Mouse (Mus musculus): ENCODE data around the gene Uhrf1bp1l. TPM values are rescaled to one million over a fixed set of nuclear protein-coding genes. Genes with fewer than 3 reads are reported as not detected.

The Uhrf1bp1l gene
- polyA plus RNA-seq, 1 experiment from 2014 or later: 21.3 TPM

GRCm38 (mm10) chr10:89748619-89749018 is 3.8 kb downstream of the Uhrf1bp1l start:
- WGBS (ENCODE audit: insufficient replicate concordance): 90% methylated on average over 2 of the region's 2 CpGs
- ATAC-seq (replicated peaks; ENCODE audit: insufficient number of reproducible peaks, low FRiP score, low TSS enrichment): no peak

DNA sequence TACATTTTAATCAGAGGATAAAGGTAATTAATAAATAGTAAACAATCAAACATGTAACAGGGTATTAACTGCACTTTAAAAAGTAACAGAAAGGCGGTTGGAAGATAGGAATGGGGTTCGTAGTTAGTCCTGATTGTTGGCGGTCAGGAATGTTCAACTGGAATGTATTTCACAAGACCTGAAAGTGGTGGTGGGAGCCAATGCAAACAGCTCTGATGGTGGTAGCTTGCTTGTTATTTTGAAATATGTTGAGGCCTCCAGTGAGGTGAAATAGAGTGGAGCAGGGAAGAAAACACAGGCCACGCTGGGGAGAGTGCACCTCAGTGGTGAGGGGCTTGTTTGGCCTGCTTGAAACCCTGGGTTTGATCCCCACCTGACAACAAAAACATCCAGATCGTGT is 6.3 kb downstream of the Uhrf1bp1l start:
- ATAC-seq (replicated peaks; ENCODE audit: insufficient number of reproducible peaks, low FRiP score, low TSS enrichment): no peak
- Histone ChIP-seq H3K4me1 (ENCODE audit: control insufficient read depth, insufficient read depth, low read length) (no peaks in the 10 kb centered on the region), H3K4me3 (ENCODE audit: low read depth, low read length) (no peak overlapping the region), H3K9ac (ENCODE audit: low read depth, low read length) (no peak overlapping the region), H3K36me3 (ENCODE audit: control insufficient read depth, insufficient read depth, low read length) (no peaks in the 10 kb centered on the region), H3K27me3 (ENCODE audit: control insufficient read depth, insufficient read depth, low read length) (no peaks in the 10 kb centered on the region), H3K4me2 (no peak overlapping the region), H3K27ac (ENCODE audit: low read depth, low read length) (no peak overlapping the region), H3K9me3 (replicated peaks; ENCODE audit: control insufficient read depth, low read length) (no peaks in the 10 kb centered on the region)
- 70% methylated on average over 5 of the region's 5 CpGs for WGBS (ENCODE audit: insufficient replicate concordance)

More at GRCm38 (mm10) chr10:89748619-89749018, 3.8 kb downstream of the Uhrf1bp1l start:
- no peaks in the 10 kb centered on the region for H3K27me3 ChIP-seq (ENCODE audit: control insufficient read depth, insufficient read depth, low read length)
- no peak overlapping the region for H3K27ac ChIP-seq (ENCODE audit: low read depth, low read length)
- no peaks in the 10 kb centered on the region for H3K9me3 ChIP-seq (replicated peaks; ENCODE audit: control insufficient read depth, low read length)
- no peaks in the 10 kb centered on the region for H3K4me1 ChIP-seq (ENCODE audit: control insufficient read depth, insufficient read depth, low read length)
- H3K4me3 ChIP-seq (ENCODE audit: low read depth, low read length): no peak overlapping the region
- H3K36me3 ChIP-seq (ENCODE audit: control insufficient read depth, insufficient read depth, low read length): no peaks in the 10 kb centered on the region
- H3K4me2 ChIP-seq: no peak overlapping the region
- no peak overlapping the region for H3K9ac ChIP-seq (ENCODE audit: low read depth, low read length)

DNA sequence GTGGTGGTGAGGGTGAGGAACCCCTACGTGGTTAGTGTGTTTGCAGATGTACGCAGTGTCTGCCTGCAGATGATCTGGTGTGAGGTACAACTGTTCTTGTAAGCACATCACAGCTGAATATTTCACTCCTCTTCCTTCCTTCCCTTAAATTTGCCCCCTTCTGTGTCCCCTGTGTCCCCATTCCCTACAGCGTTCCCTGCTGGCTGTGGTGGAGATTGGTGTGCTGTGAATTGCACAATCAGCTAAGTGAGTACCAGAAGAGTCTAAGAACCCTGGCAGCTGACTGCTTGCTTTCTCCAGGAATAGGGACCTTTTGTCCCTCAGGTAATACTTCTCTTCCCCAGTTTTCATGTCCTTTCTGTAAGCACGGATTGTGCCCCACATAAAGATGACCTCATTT is 10.4 kb downstream of the Uhrf1bp1l start:
- WGBS (ENCODE audit: insufficient replicate concordance): 85% methylated on average over 4 of the region's 4 CpGs
- H3K27me3 ChIP-seq (ENCODE audit: control insufficient read depth, insufficient read depth, low read length): no peaks in the 10 kb centered on the region
- no peak overlapping the region for H3K4me3 ChIP-seq (ENCODE audit: low read depth, low read length)
- no peaks in the 10 kb centered on the region for H3K4me1 ChIP-seq (ENCODE audit: control insufficient read depth, insufficient read depth, low read length)
- H3K9me3 ChIP-seq (replicated peaks; ENCODE audit: control insufficient read depth, low read length): no peaks in the 10 kb centered on the region
- H3K4me2 ChIP-seq: no peak overlapping the region
- no peak overlapping the region for H3K27ac ChIP-seq (ENCODE audit: low read depth, low read length)
- no peak for ATAC-seq (replicated peaks; ENCODE audit: insufficient number of reproducible peaks, low FRiP score, low TSS enrichment)
- no peaks in the 10 kb centered on the region for H3K36me3 ChIP-seq (ENCODE audit: control insufficient read depth, insufficient read depth, low read length)
- no peak overlapping the region for H3K9ac ChIP-seq (ENCODE audit: low read depth, low read length)

GRCm38 (mm10) chr10:89760772-89761171 is 16.0 kb downstream of the Uhrf1bp1l start:
- Histone ChIP-seq H3K36me3 (ENCODE audit: control insufficient read depth, insufficient read depth, low read length) (no peaks in the 10 kb centered on the region), H3K4me2 (no peak overlapping the region), H3K4me1 (ENCODE audit: control insufficient read depth, insufficient read depth, low read length) (0 out of 2 replicates have a peak, but pooled peaks cover 3% of the 10 kb centered on the region), H3K27ac (ENCODE audit: low read depth, low read length) (no peak overlapping the region), H3K9ac (ENCODE audit: low read depth, low read length) (no peak overlapping the region), H3K27me3 (ENCODE audit: control insufficient read depth, insufficient read depth, low read length) (no peaks in the 10 kb centered on the region), H3K4me3 (ENCODE audit: low read depth, low read length) (no peak overlapping the region), H3K9me3 (replicated peaks; ENCODE audit: control insufficient read depth, low read length) (no peaks in the 10 kb centered on the region)
- WGBS (ENCODE audit: insufficient replicate concordance): 85% methylated on average over 5 of the region's 5 CpGs
- ATAC-seq (replicated peaks; ENCODE audit: insufficient number of reproducible peaks, low FRiP score, low TSS enrichment): no peak

DNA sequence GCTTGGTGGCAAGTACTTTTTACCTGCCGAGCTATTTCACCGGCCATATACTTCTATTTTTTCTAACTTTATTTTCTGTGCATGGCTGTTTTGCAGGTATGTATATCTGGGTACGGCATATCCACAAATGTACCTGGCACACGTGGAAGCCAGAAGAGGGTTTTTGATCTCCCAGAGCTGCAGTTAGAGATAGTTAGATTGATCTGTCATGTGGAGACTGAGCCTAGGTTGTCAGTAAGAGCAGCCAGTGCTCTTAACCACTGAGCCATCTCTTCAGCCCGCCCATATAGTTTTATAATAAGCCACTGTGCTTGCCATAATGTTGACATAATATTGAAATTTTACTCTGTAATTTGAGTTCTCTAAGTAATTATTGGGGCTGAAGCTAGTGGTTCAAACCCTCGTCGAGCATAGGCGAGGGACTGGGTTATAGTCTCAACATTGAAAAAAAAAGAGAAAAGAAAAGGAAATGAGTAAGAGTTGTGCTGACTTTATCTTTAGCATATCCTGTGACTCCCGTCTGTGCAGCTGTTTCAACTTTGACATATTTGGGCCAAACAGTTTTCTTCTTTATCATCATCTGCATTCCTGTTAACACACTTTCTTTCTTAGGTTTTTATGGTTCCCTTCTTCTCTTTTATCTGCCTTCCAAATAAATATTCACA is 19.8 kb downstream of the Uhrf1bp1l start:
- H3K4me1 ChIP-seq (ENCODE audit: control insufficient read depth, insufficient read depth, low read length): peaks cover 14% of the 10 kb centered on the region
- no peak overlapping the region for H3K4me2 ChIP-seq
- no peaks in the 10 kb centered on the region for H3K9me3 ChIP-seq (replicated peaks; ENCODE audit: control insufficient read depth, low read length)
- no peak overlapping the region for H3K27ac ChIP-seq (ENCODE audit: low read depth, low read length)
- H3K27me3 ChIP-seq (ENCODE audit: control insufficient read depth, insufficient read depth, low read length): no peaks in the 10 kb centered on the region
- ATAC-seq (replicated peaks; ENCODE audit: insufficient number of reproducible peaks, low FRiP score, low TSS enrichment): no peak
- H3K36me3 ChIP-seq (ENCODE audit: control insufficient read depth, insufficient read depth, low read length): no peaks in the 10 kb centered on the region
- no peak overlapping the region for H3K4me3 ChIP-seq (ENCODE audit: low read depth, low read length)
- no peak overlapping the region for H3K9ac ChIP-seq (ENCODE audit: low read depth, low read length)
- WGBS (ENCODE audit: insufficient replicate concordance): 65% methylated on average over 9 of the region's 9 CpGs

DNA sequence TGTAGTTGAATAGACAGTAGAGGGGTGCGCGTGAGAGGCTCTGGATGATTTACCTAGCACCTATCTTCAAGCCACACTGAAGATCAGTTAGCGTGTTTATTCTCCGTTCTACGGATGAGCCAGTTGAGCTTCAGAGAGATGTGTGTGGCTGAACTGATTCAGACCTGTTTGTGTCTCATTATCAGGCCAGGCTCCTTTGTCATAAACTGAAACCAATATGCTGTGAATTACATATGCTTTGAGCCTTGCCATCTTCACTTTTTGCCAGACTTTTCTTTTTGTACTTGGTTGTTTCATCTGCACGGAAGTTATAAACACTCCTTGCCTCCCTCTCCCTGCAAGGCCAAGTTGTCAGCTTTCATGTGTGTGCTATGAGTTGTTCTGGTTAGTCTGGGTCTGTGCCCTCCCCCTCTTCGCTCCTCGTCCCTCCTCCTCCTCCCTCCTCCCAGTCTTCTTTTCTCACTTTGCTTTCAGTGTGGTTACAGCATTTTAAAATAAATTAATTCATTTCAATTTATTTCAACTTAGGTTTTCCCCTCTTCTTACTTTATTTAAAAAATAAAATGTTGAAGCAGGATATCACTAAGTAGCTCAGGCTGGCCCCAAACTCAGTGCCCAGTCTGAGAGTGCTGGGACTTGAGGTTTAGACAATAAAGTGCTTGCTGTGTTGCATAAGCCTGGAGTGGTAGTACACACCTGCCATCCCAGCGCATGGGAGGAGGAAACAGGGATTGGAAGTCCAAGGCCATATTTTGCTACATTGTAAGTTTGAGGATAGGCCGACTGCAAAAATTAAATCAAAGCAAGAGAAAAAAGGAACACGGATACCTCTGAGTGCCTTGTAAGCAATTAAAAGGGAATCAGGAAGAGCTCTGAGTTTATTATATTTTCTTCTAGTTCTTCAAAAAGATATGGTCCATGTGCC is 21.3 kb downstream of the Uhrf1bp1l start:
- 84% methylated on average over 11 of the region's 11 CpGs for WGBS (ENCODE audit: insufficient replicate concordance)
- Histone ChIP-seq H3K27me3 (ENCODE audit: control insufficient read depth, insufficient read depth, low read length) (no peaks in the 10 kb centered on the region), H3K4me3 (ENCODE audit: low read depth, low read length) (no peak overlapping the region), H3K36me3 (ENCODE audit: control insufficient read depth, insufficient read depth, low read length) (no peaks in the 10 kb centered on the region), H3K9ac (ENCODE audit: low read depth, low read length) (no peak overlapping the region), H3K9me3 (replicated peaks; ENCODE audit: control insufficient read depth, low read length) (no peaks in the 10 kb centered on the region), H3K4me2 (no peak overlapping the region), H3K27ac (ENCODE audit: low read depth, low read length) (peak overlapping the region; percentile 37; the same call in 1 of the 2 replicates), H3K4me1 (ENCODE audit: control insufficient read depth, insufficient read depth, low read length) (peaks cover 14% of the 10 kb centered on the region)
- no peak for ATAC-seq (replicated peaks; ENCODE audit: insufficient number of reproducible peaks, low FRiP score, low TSS enrichment)

DNA sequence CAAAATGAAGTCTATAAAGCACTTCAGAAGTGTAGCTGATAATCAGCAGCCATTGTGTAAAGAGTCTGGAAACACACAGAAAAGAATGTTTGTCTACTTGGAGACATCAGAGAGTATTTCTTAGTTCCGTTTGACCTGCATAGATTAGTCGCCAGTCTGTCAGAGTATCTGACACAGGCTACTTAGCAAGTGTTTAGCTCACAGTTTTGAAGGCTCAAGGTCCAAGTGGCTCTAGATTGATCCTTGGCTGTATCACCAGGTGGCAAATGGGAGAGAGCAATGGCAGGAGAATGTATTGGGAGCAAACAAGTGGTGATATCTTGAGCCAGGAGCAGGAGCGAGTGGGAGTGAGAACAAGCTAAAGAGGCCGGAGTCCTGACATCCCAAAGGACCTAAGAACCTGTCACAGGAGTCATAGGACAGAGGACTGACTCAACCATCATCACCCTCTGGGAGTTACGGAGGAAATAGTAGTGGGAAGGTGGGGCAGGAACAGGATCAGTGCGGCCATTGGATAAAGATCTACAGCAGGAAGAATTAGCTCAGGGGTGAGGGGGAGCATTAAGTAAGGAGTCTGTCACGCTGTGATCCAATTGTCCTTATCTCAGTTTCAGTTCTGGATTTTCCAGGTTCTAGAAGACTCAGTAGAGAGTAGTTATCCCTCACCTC is 23.7 kb downstream of the Uhrf1bp1l start:
- Histone ChIP-seq H3K27me3 (ENCODE audit: control insufficient read depth, insufficient read depth, low read length) (no peaks in the 10 kb centered on the region), H3K4me1 (ENCODE audit: control insufficient read depth, insufficient read depth, low read length) (peaks cover 14% of the 10 kb centered on the region), H3K4me2 (no peak overlapping the region), H3K27ac (ENCODE audit: low read depth, low read length) (no peak overlapping the region), H3K9me3 (replicated peaks; ENCODE audit: control insufficient read depth, low read length) (no peaks in the 10 kb centered on the region), H3K4me3 (ENCODE audit: low read depth, low read length) (no peak overlapping the region), H3K36me3 (ENCODE audit: control insufficient read depth, insufficient read depth, low read length) (no peaks in the 10 kb centered on the region), H3K9ac (ENCODE audit: low read depth, low read length) (no peak overlapping the region)
- WGBS (ENCODE audit: insufficient replicate concordance): 48% methylated on average over 7 of the region's 7 CpGs
- no peak for ATAC-seq (replicated peaks; ENCODE audit: insufficient number of reproducible peaks, low FRiP score, low TSS enrichment)

DNA sequence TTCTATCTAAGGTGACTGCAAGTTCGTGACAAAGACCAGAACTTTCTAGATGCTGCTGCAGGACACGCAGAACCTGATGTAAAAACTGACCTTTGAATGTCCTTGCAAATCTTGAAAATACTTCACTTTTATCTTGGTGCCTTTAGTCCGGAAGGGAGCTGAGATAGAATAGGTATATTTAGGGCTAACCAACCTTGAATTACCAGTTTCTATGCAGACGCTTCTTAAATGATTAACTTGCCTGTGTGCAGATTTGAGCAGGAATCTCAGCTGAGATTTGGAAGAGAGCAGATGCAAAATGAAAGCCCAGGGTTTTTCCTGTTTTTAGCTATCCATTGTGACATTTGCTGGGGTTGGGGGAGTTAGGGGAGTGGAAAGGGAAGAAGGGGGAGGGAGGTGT is 24.3 kb downstream of the Uhrf1bp1l start:
- H3K27me3 ChIP-seq (ENCODE audit: control insufficient read depth, insufficient read depth, low read length): no peaks in the 10 kb centered on the region
- H3K9me3 ChIP-seq (replicated peaks; ENCODE audit: control insufficient read depth, low read length): no peaks in the 10 kb centered on the region
- H3K4me1 ChIP-seq (ENCODE audit: control insufficient read depth, insufficient read depth, low read length): peaks cover 14% of the 10 kb centered on the region
- H3K9ac ChIP-seq (ENCODE audit: low read depth, low read length): no peak overlapping the region
- no peaks in the 10 kb centered on the region for H3K36me3 ChIP-seq (ENCODE audit: control insufficient read depth, insufficient read depth, low read length)
- H3K27ac ChIP-seq (ENCODE audit: low read depth, low read length): no peak overlapping the region
- no peak overlapping the region for H3K4me3 ChIP-seq (ENCODE audit: low read depth, low read length)
- 48% methylated on average over 4 of the region's 4 CpGs for WGBS (ENCODE audit: insufficient replicate concordance)
- no peak for ATAC-seq (replicated peaks; ENCODE audit: insufficient number of reproducible peaks, low FRiP score, low TSS enrichment)
- H3K4me2 ChIP-seq: no peak overlapping the region

Measured in heart, embryonic 11.5 days (tissue).